Mouse (Mus musculus): ENCODE results near the gene Armc5. TPM values are rescaled to one million over a fixed set of nuclear protein-coding genes. Genes with fewer than 3 reads are reported as not detected.

Armc5 gene
- 14.9 and 15.4 TPM in 2 replicates for polyA plus RNA-seq (2015; fragmentation: Nextera tagmentation; extraction: Ambion mirVana)

GRCm38 (mm10) chr7:128236856-128237592 lies at the start of gene Armc5:
TSS of gene Armc5 (plus strand) at chr7:128237342.

GRCm38 (mm10) chr7:128206152-128206551 lies 31.0 kb upstream of the Armc5 start, which contains the start of gene Cox6a2:
TSS of gene Cox6a2 (minus strand) at chr7:128206387.

DNA sequence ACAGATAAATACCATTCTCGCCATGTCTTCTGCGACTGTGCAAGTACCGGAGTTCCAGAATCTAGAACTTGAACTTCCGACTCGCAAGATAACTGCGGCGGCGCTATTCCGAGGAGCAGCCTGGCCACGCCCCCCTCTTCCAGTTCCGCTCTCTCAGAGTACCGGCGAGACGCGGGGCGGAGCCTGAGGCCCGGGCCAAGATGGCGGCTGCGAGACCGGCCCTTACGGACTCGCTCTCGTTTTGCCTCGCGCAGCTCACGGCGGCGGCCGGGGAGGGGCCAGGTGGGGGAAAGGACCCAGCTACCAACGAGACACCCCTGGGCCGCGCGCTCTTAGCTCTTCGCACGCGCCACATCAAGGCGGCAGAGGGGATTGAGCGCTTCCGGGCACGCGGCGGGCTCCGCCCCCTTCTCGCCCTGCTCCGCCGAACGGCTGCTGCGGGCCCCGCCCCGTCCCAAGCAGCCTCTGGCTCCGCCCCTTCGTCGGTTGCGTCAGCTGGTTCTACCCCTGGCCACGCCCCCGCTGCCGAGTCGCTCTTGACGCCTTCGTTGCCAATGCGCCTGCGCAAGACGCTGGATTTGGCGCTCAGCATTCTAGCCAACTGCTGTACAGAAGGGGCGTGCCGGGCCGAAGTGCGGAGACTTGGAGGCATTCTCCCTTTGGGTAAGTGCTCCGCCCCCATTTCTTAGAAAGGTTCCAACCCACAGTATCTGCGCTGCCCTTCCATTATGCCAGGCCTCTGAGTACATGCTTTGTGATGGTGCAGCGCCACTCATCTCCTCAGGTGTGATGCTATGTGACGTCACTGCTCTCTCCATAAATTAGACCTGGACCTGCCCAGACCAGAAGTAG lies 1.0 kb downstream of the Armc5 start, which contains the start of gene 9130023H24Rik:
9130023H24Rik (minus strand) TSS at position 105 of the 852 bp plus-strand sequence.

DNA sequence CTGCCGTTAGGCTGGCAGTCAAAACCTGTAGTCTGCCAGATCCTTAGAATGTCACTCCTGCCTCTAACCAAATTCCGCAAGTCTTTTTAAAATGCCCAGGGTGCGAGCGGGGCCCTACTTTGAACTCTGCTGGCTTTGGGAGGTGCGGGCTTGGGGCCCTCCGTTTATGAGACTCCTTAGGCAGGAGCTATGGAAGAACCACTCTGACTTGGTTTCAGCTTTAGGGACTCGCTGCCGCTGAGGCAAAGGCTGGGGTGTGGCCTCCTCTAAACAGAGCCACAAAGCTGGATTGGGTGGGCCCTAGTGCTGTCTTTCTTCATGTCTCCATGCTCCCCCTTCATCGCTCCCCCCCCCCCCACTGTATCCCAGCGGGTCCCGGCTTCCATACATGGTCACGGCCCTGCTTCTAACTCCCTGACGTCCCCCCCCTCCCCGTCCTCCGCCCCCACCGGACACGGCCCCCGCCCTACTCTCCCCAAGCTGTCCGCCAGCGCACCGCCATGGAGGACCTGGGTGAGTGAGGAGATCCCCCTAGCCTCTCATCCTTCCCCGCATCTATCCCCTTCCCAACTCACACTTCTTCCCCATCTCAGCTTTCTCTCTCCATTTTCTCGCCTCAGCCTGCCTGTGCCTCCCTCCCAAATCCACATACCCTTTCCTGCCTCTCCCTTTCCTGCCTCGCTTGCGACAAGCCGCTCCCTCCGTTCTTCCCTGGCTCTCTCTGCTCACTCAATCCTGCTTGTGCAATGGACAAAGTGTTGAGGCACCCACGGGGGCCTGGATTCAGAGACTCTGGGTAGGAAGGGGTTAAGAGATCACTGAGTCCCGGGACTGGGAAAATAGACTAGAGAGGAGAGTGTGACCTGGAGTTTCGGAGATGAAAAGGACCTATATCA lies 9.6 kb downstream of the Armc5 start, which contains the start of gene Tgfb1i1:
Tgfb1i1 (plus strand) TSS at position 317 of the 896 bp plus-strand sequence.

DNA sequence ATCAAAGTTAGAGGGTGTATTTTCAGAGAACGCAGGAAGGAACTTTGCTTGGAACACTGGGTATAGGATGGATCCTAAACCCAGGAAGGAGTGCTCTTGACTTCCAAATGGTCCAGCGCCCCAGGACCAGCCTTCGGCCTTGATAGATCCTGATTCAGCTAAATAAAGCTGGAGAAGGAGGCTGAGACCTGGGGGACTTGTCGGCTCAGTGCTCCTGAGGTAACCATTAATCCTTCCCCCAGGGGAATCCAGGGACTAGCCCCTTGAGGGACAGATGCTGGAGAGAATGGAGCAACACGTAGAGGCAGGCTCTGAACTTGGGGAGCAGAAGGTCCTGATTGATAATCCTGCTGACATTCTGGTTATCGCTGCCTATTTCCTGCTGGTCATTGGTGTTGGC lies 28.3 kb downstream of the Armc5 start, which contains the start of gene Slc5a2:
Slc5a2 (plus strand) TSS at position 247 of the 400 bp plus-strand sequence.

Small RNA genes within 50 kb of the gene (microRNA-seq; reads per million reads assigned to microRNA genes)
- not detected for gene Mir3103

Other genes with a start within 250 kb of the Armc5 start
- 74.4 and 124 TPM in 2 replicates for gene Pycard, start 243.5 kb upstream of the Armc5 start, polyA plus RNA-seq (2015; fragmentation: Nextera tagmentation; extraction: Ambion mirVana)
- 0.10 and 0.20 TPM in 2 replicates for gene Trim72, start 233.4 kb upstream of the Armc5 start, polyA plus RNA-seq (2015; fragmentation: Nextera tagmentation; extraction: Ambion mirVana)
- 5.6 and 33.1 TPM in 2 replicates for gene Itgam, start 174.7 kb upstream of the Armc5 start, polyA plus RNA-seq (2015; fragmentation: Nextera tagmentation; extraction: Ambion mirVana)
- gene Gm49368, start 174.7 kb upstream of the Armc5 start, polyA plus RNA-seq (2015; fragmentation: Nextera tagmentation; extraction: Ambion mirVana): 0.80 TPM in 1 of 2 replicates, not detected in the other
- 0.07 and 0.29 TPM in 2 replicates for gene Itgax, start 107.8 kb upstream of the Armc5 start, polyA plus RNA-seq (2015; fragmentation: Nextera tagmentation; extraction: Ambion mirVana)
- not detected in 2 replicates for gene Itgad, start 83.0 kb upstream of the Armc5 start, polyA plus RNA-seq (2015; fragmentation: Nextera tagmentation; extraction: Ambion mirVana)
- 0.26 TPM in 1 of 2 replicates, not detected in the other for gene Cox6a2, start 31.0 kb upstream of the Armc5 start, polyA plus RNA-seq (2015; fragmentation: Nextera tagmentation; extraction: Ambion mirVana)
- gene 9130023H24Rik, start 689 bp downstream of the Armc5 start, polyA plus RNA-seq (2015; fragmentation: Nextera tagmentation; extraction: Ambion mirVana): 4.9 and 5.1 TPM in 2 replicates
- gene Tgfb1i1, start 9.5 kb downstream of the Armc5 start, polyA plus RNA-seq (2015; fragmentation: Nextera tagmentation; extraction: Ambion mirVana): 540 and 628 TPM in 2 replicates
- not detected in 2 replicates for gene Slc5a2, start 28.3 kb downstream of the Armc5 start, polyA plus RNA-seq (2015; fragmentation: Nextera tagmentation; extraction: Ambion mirVana)
- gene BC017158, start 60.8 kb downstream of the Armc5 start, polyA plus RNA-seq (2015; fragmentation: Nextera tagmentation; extraction: Ambion mirVana): 29.1 and 30.7 TPM in 2 replicates
- gene Rgs10, start 181.4 kb downstream of the Armc5 start, polyA plus RNA-seq (2015; fragmentation: Nextera tagmentation; extraction: Ambion mirVana): 14.7 and 18.9 TPM in 2 replicates
- 11.6 and 15.8 TPM in 2 replicates for gene Tial1, start 224.4 kb downstream of the Armc5 start, polyA plus RNA-seq (2015; fragmentation: Nextera tagmentation; extraction: Ambion mirVana)

Measured in urinary bladder, postnatal 0 days (tissue).